In the genomic region with DNA sequence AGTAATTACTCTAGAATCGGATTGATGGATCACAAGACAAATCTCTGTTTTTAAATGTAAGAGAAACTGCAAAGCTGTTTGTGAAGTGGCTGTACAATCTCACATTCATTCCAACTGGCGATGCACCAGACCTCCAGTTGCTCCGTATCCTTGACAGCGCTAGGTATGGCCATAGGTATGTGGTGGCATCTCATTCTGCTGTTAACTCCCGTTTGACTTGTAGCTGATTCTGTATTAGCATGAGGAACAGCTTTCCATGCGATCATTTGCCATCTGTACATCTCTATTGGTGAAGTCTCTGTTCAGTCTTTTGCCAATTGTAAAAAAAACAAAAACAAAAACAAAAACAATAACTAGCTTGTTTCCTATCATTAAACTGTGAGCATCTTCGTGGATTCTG, we compare ENCODE assay signal across 19 mouse cellular contexts.
A peak's percentile ranks its signal among the peaks of the same experiment; 100 is the strongest.
DNase-seq lines count a peak whose midpoint lies in the region; ATAC-seq and TF ChIP-seq lines count a peak whose summit lies in the region.
"Had no signal": no experiment of that assay in that cellular context is flagged by ENCODE, and none has a peak within 500 bp of the region (broad histone marks: within the 10 kb centered on the region; RNA-seq: fewer than 3 reads in every experiment).

No protein-coding gene starts in this region.

- WGBS in forebrain, embryonic 15.5 days = 54% methylated on average over 7 of the region's 7 CpGs
- WGBS in forebrain, embryonic 10.5 days = 86% methylated on average over 7 of the region's 7 CpGs
- 84% methylated on average over 7 of the region's 7 CpGs for WGBS in heart, embryonic 10.5 days

- H3K9ac ChIP-seq in forebrain, embryonic 15.5 days (replicated peaks) = no peak overlapping the region
- H3K9ac ChIP-seq: heart, embryonic 13.5 days had no signal

- H3K9me3 ChIP-seq in forebrain, embryonic 15.5 days = no peaks in the 10 kb centered on the region
- no peaks in the 10 kb centered on the region for H3K9me3 ChIP-seq in forebrain, embryonic 10.5 days
- H3K9me3 ChIP-seq in heart, embryonic 10.5 days = no peaks in the 10 kb centered on the region
- H3K9me3 ChIP-seq: heart, embryonic 13.5 days had no signal

- H3K36me3 ChIP-seq in forebrain, embryonic 15.5 days = no peaks in the 10 kb centered on the region
- H3K36me3 ChIP-seq in forebrain, embryonic 10.5 days (replicated peaks) = no peaks in the 10 kb centered on the region
- no peaks in the 10 kb centered on the region for H3K36me3 ChIP-seq in heart, embryonic 10.5 days
- H3K36me3 ChIP-seq: heart, embryonic 13.5 days had no signal

- no peak for DNase-seq in forebrain, embryonic 10.5 days (ENCODE audit: extremely low spot score, low spot score)
- peak; percentile 58 for DNase-seq in heart, embryonic 10.5 days (ENCODE audit: low spot score)
- no peak for DNase-seq in heart, adult 9 months (ENCODE audit: low spot score in 2 of 2)
- DNase-seq in left cerebral cortex, adult 2 months (ENCODE audit: extremely low spot score in 1 of 2, low spot score in 2 of 2) = no peak
- DNase-seq in left cerebral cortex, postnatal 36 days (ENCODE audit: low spot score in 2 of 2) = no peak
- DNase-seq in brain, embryonic 14.5 days (ENCODE audit: low read depth) = peak; percentile 61
- DNase-seq: adrenal gland, postnatal 14 days; cerebellum, adult 2 months; cerebellum, postnatal 10 days; gastrocnemius, postnatal 36 days; heart, adult 18-20 months; heart, postnatal 36 days; kidney, adult 2 months had no signal

- TF ChIP-seq CTCF in left cerebral cortex, adult 2 months (IDR thresholded peaks at IDR 0.05) = no peak
- TF ChIP-seq CTCF in brain, embryonic 14.5 days (IDR thresholded peaks at IDR 0.05; ENCODE audit: borderline replicate concordance, extremely low read depth, insufficient read depth, insufficient read length) = no peak

- peak overlapping the region; percentile 69 for H3K27ac ChIP-seq in forebrain, embryonic 15.5 days (replicated peaks)
- H3K27ac ChIP-seq in forebrain, embryonic 10.5 days = no peak overlapping the region
- H3K27ac ChIP-seq in heart, embryonic 10.5 days = no peak overlapping the region
- peak overlapping the region; percentile 62 for H3K27ac ChIP-seq in left cerebral cortex, adult 2 months
- H3K27ac ChIP-seq: heart, embryonic 13.5 days had no signal

- no peak overlapping the region for H3K4me3 ChIP-seq in forebrain, embryonic 15.5 days
- H3K4me3 ChIP-seq in forebrain, embryonic 10.5 days = no peak overlapping the region
- H3K4me3 ChIP-seq in heart, embryonic 10.5 days = no peak overlapping the region
- H3K4me3 ChIP-seq in left cerebral cortex, adult 2 months = no peak overlapping the region
- H3K4me3 ChIP-seq: heart, embryonic 13.5 days had no signal

- intact Hi-C loops in left cerebral cortex, adult 2 months (cut with DNase I) = no loop called here
- intact Hi-C loops in left cerebral cortex, postnatal 36 days (cut with DNase I) = no loop called here

- H3K4me1 ChIP-seq in forebrain, embryonic 15.5 days = peaks cover 18% of the 10 kb centered on the region
- H3K4me1 ChIP-seq in forebrain, embryonic 10.5 days = peaks cover 15% of the 10 kb centered on the region
- H3K4me1 ChIP-seq in heart, embryonic 10.5 days = no peaks in the 10 kb centered on the region

- no peak for ATAC-seq in forebrain, embryonic 15.5 days (replicated peaks)
- ATAC-seq: activated CD4-positive, CD25-positive, alpha-beta regulatory T cell, adult 4 months; intestine, embryonic 16.5 days; Patski had no signal

- no peak overlapping the region for H3K4me2 ChIP-seq in forebrain, embryonic 15.5 days (replicated peaks)
- H3K4me2 ChIP-seq: heart, embryonic 13.5 days had no signal

- TF ChIP-seq POLR2A in brain, embryonic 14.5 days (IDR thresholded peaks at IDR 0.05; ENCODE audit: borderline replicate concordance, extremely low read depth, insufficient read depth, insufficient read length, poor library complexity, severe bottlenecking) = no peak

- no peaks in the 10 kb centered on the region for H3K27me3 ChIP-seq in forebrain, embryonic 15.5 days
- H3K27me3 ChIP-seq in forebrain, embryonic 10.5 days (ENCODE audit: poor library complexity, severe bottlenecking) = no peaks in the 10 kb centered on the region
- peaks cover 25% of the 10 kb centered on the region for H3K27me3 ChIP-seq in heart, embryonic 10.5 days (ENCODE audit: insufficient read depth, poor library complexity, severe bottlenecking)
- H3K27me3 ChIP-seq: CH12.LX, Patski had no signal

Comparison
In these comparisons a context has a peak if more than half of its experiments do, and no peak if none do; other contexts are left out.
1. H3K27ac ChIP-seq: peak in forebrain, embryonic 15.5 days (single experiment) and left cerebral cortex, adult 2 months (single experiment); none in forebrain, embryonic 10.5 days (single experiment) and heart, embryonic 10.5 days (single experiment).
2. DNase-seq: peak in heart, embryonic 10.5 days (single experiment) and brain, embryonic 14.5 days (single experiment); none in forebrain, embryonic 10.5 days (single experiment), heart, adult 9 months (0 of 2), left cerebral cortex, adult 2 months (0 of 2) and left cerebral cortex, postnatal 36 days (0 of 2).